Mouse (Mus musculus) hindbrain, embryonic 14.5 days (tissue): ENCODE data around the gene Sipa1l2. TPM values are rescaled to one million over a fixed set of nuclear protein-coding genes. Genes with fewer than 3 reads are reported as not detected.

Experiments
- ATAC-seq: fragments of 200-750 bp; cut with Nextera tagmentation; 2 replicates; pipeline ENCODE4 v1.8.0; 2017; ENCODE audit warnings: moderate number of reproducible peaks, mild to moderate bottlenecking, moderate TSS enrichment, moderate library complexity; ENCODE audit not compliant: low FRiP score
- DNase-seq: peaks from one replicate; pipeline ENCODE4 v3.0.0-alpha.2; 2015; ENCODE audit warnings: low spot score
- H3K27ac ChIP-seq: fragments of 300-500 bp; sonication (generic); 2 replicates; pipeline ENCODE4 v1.5.1; 2014; ENCODE audit warnings: mild to moderate bottlenecking, moderate library complexity
- H3K27me3 ChIP-seq: fragments of 300-500 bp; sonication (generic); 2 replicates; pipeline ENCODE4 v1.6.1; 2014; ENCODE audit warnings: mild to moderate bottlenecking, low read length, mixed read lengths; ENCODE audit not compliant: control insufficient read depth, insufficient read depth
- H3K36me3 ChIP-seq: fragments of 300-500 bp; sonication (generic); replicated peaks from 2 replicates; pipeline ENCODE4 v1.6.1; 2014; ENCODE audit not compliant: control insufficient read depth, insufficient read depth
- H3K4me1 ChIP-seq: fragments of 300-500 bp; sonication (generic); replicated peaks from 2 replicates; pipeline ENCODE4 v1.6.1; 2014; ENCODE audit warnings: antibody characterized with exemption, low read length, mixed read lengths; ENCODE audit not compliant: control insufficient read depth, insufficient read depth
- H3K4me2 ChIP-seq: fragments of 300-500 bp; sonication (generic); replicated peaks from 2 replicates; pipeline ENCODE4 v1.6.1; 2014; ENCODE audit warnings: mild to moderate bottlenecking, moderate library complexity
- H3K4me3 ChIP-seq: fragments of 300-500 bp; sonication (generic); replicated peaks from 2 replicates; pipeline ENCODE4 v1.5.1; 2014; ENCODE audit warnings: mild to moderate bottlenecking, low read length
- H3K9ac ChIP-seq: fragments of 300-500 bp; sonication (generic); 2 replicates; pipeline ENCODE4 v1.6.1; 2014
- H3K9me3 ChIP-seq: fragments of 300-500 bp; sonication (generic); 2 replicates; pipeline ENCODE4 v1.6.1; 2016; ENCODE audit warnings: low read length; ENCODE audit not compliant: control insufficient read depth
- WGBS: fragments of 180-500 bp; shearing (Covaris S2); extraction: QIAGEN DNeasy Blood & Tissue Kit; methylation state at CpG from one replicate; pipeline ENCODE4 v1.1.7; 2014; 5-methylcytosine and 5-hydroxymethylcytosine counted together
- polyA plus RNA-seq: library from polyadenylated mRNA; unstranded; fragments of >200 nt; fragmentation: Nextera tagmentation; extraction: Ambion mirVana; gene quantifications from 2 replicates; pipeline ENCODE4 v1.2.1, GENCODE M21; 2014

Sipa1l2 gene
- polyA plus RNA-seq, 1 experiment from 2014 or later = 22.1 TPM

DNA sequence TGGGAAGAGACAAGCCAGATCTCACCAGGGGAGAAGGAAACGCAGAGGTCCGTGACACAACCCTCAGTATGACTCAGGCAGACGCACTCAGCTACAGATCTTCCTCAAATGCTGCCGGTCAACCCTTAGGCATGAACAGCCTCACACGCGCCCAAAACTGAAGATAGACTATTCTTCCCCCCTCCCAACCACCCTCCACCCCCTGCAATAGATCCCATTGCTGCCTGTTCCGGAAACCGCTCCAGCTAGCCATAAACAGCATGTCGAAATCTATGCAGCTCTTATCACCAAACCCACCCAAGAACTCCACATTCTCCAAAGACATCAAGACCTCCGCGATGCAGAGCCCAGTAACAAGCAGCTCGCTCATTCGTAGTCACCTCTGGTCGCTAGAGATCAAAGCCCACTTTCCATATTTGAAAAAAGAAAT is 1.2 kb downstream of the Sipa1l2 start:
- Histone ChIP-seq H3K4me3 (peak overlapping the region; percentile 81), H3K9ac (peak overlapping the region; percentile 82), H3K4me2 (peak overlapping the region; percentile 82), H3K27ac (0 out of 2 replicates have a peak overlapping the region, but pooled peaks have one; percentile 9), H3K9me3 (no peaks in the 10 kb centered on the region), H3K36me3 (no peaks in the 10 kb centered on the region), H3K27me3 (no peaks in the 10 kb centered on the region), H3K4me1 (peaks cover 19% of the 10 kb centered on the region)
- DNase-seq (no peak), ATAC-seq (no peak)
- 2% methylated on average over 14 of the region's 14 CpGs for WGBS

- 52% methylated on average over 7 of the region's 7 CpGs for WGBS
- Histone ChIP-seq H3K4me2 (peak overlapping the region; percentile 82), H3K9ac (peak overlapping the region; percentile 82; the same call in 1 of the 2 replicates)
Observed at GRCm38 (mm10) chr8:125567569-125567968, 2.0 kb downstream of the Sipa1l2 start.

GRCm38 (mm10) chr8:125562878-125563277 is 6.7 kb downstream of the Sipa1l2 start:
- 91% methylated on average over 8 of the region's 8 CpGs for WGBS
- peaks cover 65% of the 10 kb centered on the region for H3K4me1 ChIP-seq
- no peak overlapping the region for H3K27ac ChIP-seq
- H3K4me2 ChIP-seq = no peak overlapping the region
- no peak overlapping the region for H3K4me3 ChIP-seq
- no peak for DNase-seq
- no peak overlapping the region for H3K9ac ChIP-seq
- no peaks in the 10 kb centered on the region for H3K9me3 ChIP-seq
- H3K27me3 ChIP-seq = no peaks in the 10 kb centered on the region
- no peak for ATAC-seq
- no peaks in the 10 kb centered on the region for H3K36me3 ChIP-seq

More at GRCm38 (mm10) chr8:125567569-125567968, 2.0 kb downstream of the Sipa1l2 start:
- no peak for ATAC-seq
- Histone ChIP-seq H3K36me3 (no peaks in the 10 kb centered on the region), H3K9me3 (no peaks in the 10 kb centered on the region), H3K27me3 (no peaks in the 10 kb centered on the region), H3K4me3 (peak overlapping the region; percentile 81), H3K27ac (no peak overlapping the region), H3K4me1 (peaks cover 26% of the 10 kb centered on the region)
- DNase-seq = no peak

GRCm38 (mm10) chr8:125560825-125561490 is 8.7 kb downstream of the Sipa1l2 start:
- no peak overlapping the region for H3K4me2 ChIP-seq
- H3K4me1 ChIP-seq = peaks cover 57% of the 10 kb centered on the region
- H3K36me3 ChIP-seq = no peaks in the 10 kb centered on the region
- no peak overlapping the region for H3K27ac ChIP-seq
- DNase-seq (no peak), ATAC-seq (no peak)
- no peak overlapping the region for H3K9ac ChIP-seq
- H3K9me3 ChIP-seq = no peaks in the 10 kb centered on the region
- WGBS = 63% methylated on average over 11 of the region's 11 CpGs
- H3K27me3 ChIP-seq = no peaks in the 10 kb centered on the region
- H3K4me3 ChIP-seq = no peak overlapping the region

- H3K4me1 ChIP-seq = peaks cover 57% of the 10 kb centered on the region
- peak overlapping the region; percentile 44 for H3K4me2 ChIP-seq
- DNase-seq (no peak), ATAC-seq (0 out of 2 replicates have a peak, but pooled peaks have one; percentile 49)
- no peaks in the 10 kb centered on the region for H3K27me3 ChIP-seq
- H3K36me3 ChIP-seq = no peaks in the 10 kb centered on the region
- no peaks in the 10 kb centered on the region for H3K9me3 ChIP-seq
- no peak overlapping the region for H3K4me3 ChIP-seq
- peak overlapping the region; percentile 85 for H3K27ac ChIP-seq
- H3K9ac ChIP-seq = peak overlapping the region; percentile 48
- WGBS = 20% methylated on average over 5 of the region's 5 CpGs
Observed at GRCm38 (mm10) chr8:125559066-125559653, 10.4 kb downstream of the Sipa1l2 start.

- peak; percentile 86 for DNase-seq
- H3K4me2 ChIP-seq = peak overlapping the region; percentile 44
- H3K9me3 ChIP-seq = no peaks in the 10 kb centered on the region
- WGBS = 20% methylated on average over 23 of the region's 23 CpGs
- H3K27me3 ChIP-seq = no peaks in the 10 kb centered on the region
- H3K4me3 ChIP-seq = no peak overlapping the region
- peak overlapping the region; percentile 48 for H3K9ac ChIP-seq
- peak overlapping the region; percentile 85 for H3K27ac ChIP-seq
- no peaks in the 10 kb centered on the region for H3K36me3 ChIP-seq
- H3K4me1 ChIP-seq = peaks cover 57% of the 10 kb centered on the region
- peak; percentile 53 for ATAC-seq
Observed at GRCm38 (mm10) chr8:125558109-125559065, 11.2 kb downstream of the Sipa1l2 start.

- ATAC-seq = no peak
- Histone ChIP-seq H3K36me3 (no peaks in the 10 kb centered on the region), H3K27ac (peak overlapping the region; percentile 85; the same call in 1 of the 2 replicates), H3K9ac (no peak overlapping the region), H3K27me3 (no peaks in the 10 kb centered on the region), H3K4me3 (no peak overlapping the region), H3K4me1 (peaks cover 49% of the 10 kb centered on the region), H3K4me2 (peak overlapping the region; percentile 44; the same call in 1 of the 2 replicates), H3K9me3 (no peaks in the 10 kb centered on the region)
- no peak for DNase-seq
- WGBS = 66% methylated on average over 10 of the region's 10 CpGs
Observed at GRCm38 (mm10) chr8:125557391-125558108, 12.1 kb downstream of the Sipa1l2 start.

DNA sequence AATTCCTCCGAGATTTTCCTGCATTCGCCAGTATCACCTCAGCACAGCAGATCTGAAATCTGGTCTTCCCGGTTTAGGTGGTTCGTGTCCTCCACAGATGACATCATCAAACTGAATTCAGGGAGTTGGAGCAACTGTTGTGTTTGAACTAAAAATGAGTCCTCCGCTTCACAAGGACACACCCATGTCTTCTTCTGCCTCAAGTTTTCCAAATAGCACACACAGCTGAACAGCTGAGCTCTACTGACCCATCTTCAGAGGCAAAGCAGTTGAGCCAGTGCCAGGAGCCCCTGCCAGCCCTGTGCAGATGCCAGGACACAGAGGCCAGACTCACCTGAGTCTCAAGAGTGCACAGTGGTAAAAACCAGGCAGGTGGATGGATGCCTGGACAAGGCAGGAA is 12.9 kb downstream of the Sipa1l2 start:
- Histone ChIP-seq H3K9me3 (no peaks in the 10 kb centered on the region), H3K27ac (no peak overlapping the region), H3K4me3 (no peak overlapping the region), H3K36me3 (no peaks in the 10 kb centered on the region), H3K27me3 (no peaks in the 10 kb centered on the region), H3K4me2 (no peak overlapping the region), H3K4me1 (peaks cover 42% of the 10 kb centered on the region), H3K9ac (no peak overlapping the region)
- DNase-seq (no peak), ATAC-seq (no peak)
- WGBS = 88% methylated on average over 5 of the region's 5 CpGs
